Mouse (Mus musculus) C2C12 (cell line): ENCODE data around the gene Sart1.

Source experiments
- CEBPB ChIP-seq: IDR thresholded peaks from one replicate; pipeline ENCODE4 v1.6.1; 2011; ENCODE audit warnings: low read depth, mild to moderate bottlenecking, control low read depth, moderate library complexity
- CTCF ChIP-seq: IDR thresholded peaks from one replicate; pipeline ENCODE4 v1.5.1; 2011; ENCODE audit not compliant: control insufficient read depth, insufficient read depth, insufficient read length
- FOSL1 ChIP-seq: IDR thresholded peaks from one replicate; pipeline ENCODE4 v1.8.0; 2011; ENCODE audit warnings: mild to moderate bottlenecking, low read length; ENCODE audit not compliant: poor library complexity, insufficient read depth, severe bottlenecking
- MAX ChIP-seq: IDR thresholded peaks from one replicate; pipeline ENCODE4 v1.6.1; 2011; ENCODE audit warnings: mild to moderate bottlenecking, control low read depth
- MYOD1 ChIP-seq: IDR thresholded peaks from one replicate; pipeline ENCODE4 v1.6.1; 2011; ENCODE audit warnings: low read depth; ENCODE audit not compliant: control insufficient read depth, insufficient read length
- MYOG ChIP-seq: IDR thresholded peaks from one replicate; pipeline ENCODE4 v1.6.1; 2011; ENCODE audit not compliant: control insufficient read depth, insufficient read length; ENCODE audit errors: extremely low read depth
- USF1 ChIP-seq: IDR thresholded peaks from one replicate; pipeline ENCODE4 v1.6.1; 2011; ENCODE audit warnings: low read depth, mild to moderate bottlenecking, control low read depth, moderate library complexity

- TF ChIP-seq MAX, result no peak
- no peak for TF ChIP-seq CTCF
- no peak for TF ChIP-seq MYOG
- TF ChIP-seq MYOD1, result no peak
- no peak for TF ChIP-seq CEBPB
- TF ChIP-seq USF1, result no peak
- no peak for TF ChIP-seq FOSL1
Measured at GRCm38 (mm10) chr19:5433951-5434350, 45.4 kb upstream of the Sart1 start.
